Mouse (Mus musculus): ENCODE data around the gene Atp5l. TPM values are rescaled to one million over a fixed set of nuclear protein-coding genes. Genes with fewer than 3 reads are reported as not detected.

The Atp5l gene
- total RNA-seq, 1 experiment = 732 TPM

- peak within 1 kb of the TSS; percentile 56; the same call in 1 of the 2 replicates for H3K27ac ChIP-seq (ENCODE audit: insufficient read depth, low read depth, low read length, poor library complexity, severe bottlenecking)
- TF ChIP-seq MAFK (IDR thresholded peaks at IDR 0.05; ENCODE audit: insufficient read depth, low read depth, low read length) (peak; percentile 23; the same call in 1 of the 2 replicates), ZC3H11A (IDR thresholded peaks at IDR 0.05; ENCODE audit: borderline replicate concordance, low read depth, low read length) (0 out of 2 replicates have a peak, but pooled peaks have one; percentile 14), HCFC1 (IDR thresholded peaks at IDR 0.05; ENCODE audit: borderline replicate concordance, insufficient read depth, low read length) (peak; percentile 87), CHD2 (IDR thresholded peaks at IDR 0.05; ENCODE audit: low read depth, low read length) (no peak)
- in situ Hi-C loops (cut with MboI; ENCODE audit: low sequenced_read_pairs in 2 of 2, unreplicated experiment in 2 of 2) = no loop called here
- peak within 1 kb of the TSS; percentile 85 to 92 for H3K4me3 ChIP-seq (ENCODE audit: insufficient read depth in 1 of 2, low read depth in 1 of 2, low read length in 2 of 2, poor library complexity in 1 of 2, severe bottlenecking in 1 of 2)
- H3K36me3 ChIP-seq (ENCODE audit: control insufficient read depth, insufficient read depth, low read length, poor library complexity, severe bottlenecking) = peaks cover 6% of the 10 kb centered on the region
- peaks cover 0 to 5% of the 10 kb centered on the region in 2 experiments; a peak in 2 of 4 replicates for H3K4me1 ChIP-seq (ENCODE audit: control insufficient read depth in 2 of 2, insufficient read depth in 2 of 2, low read length in 2 of 2, poor library complexity in 1 of 2)
- DNase-seq (ENCODE audit: low read depth, low spot score) = peak; percentile 99
- peak within 1 kb of the TSS; percentile 93 for H3K9ac ChIP-seq (ENCODE audit: insufficient read depth, low read depth, low read length, poor library complexity, severe bottlenecking)
- H3K9me3 ChIP-seq (ENCODE audit: control insufficient read depth, insufficient read depth, low read depth, low read length) = no peaks in the 10 kb centered on the region
These were observed 44.7 kb upstream of the Atp5l start, which contains the start of gene Ube4a for GRCm38 (mm10) chr9:44965126-44965832. Ube4a (minus strand) TSS chr9:44965600.

- Histone ChIP-seq H3K4me1 (ENCODE audit: control insufficient read depth in 2 of 2, insufficient read depth in 2 of 2, low read length in 2 of 2, poor library complexity in 1 of 2) (no peaks in the 10 kb centered on the region), H3K36me3 (ENCODE audit: control insufficient read depth, insufficient read depth, low read length, poor library complexity, severe bottlenecking) (peaks cover 10% of the 10 kb centered on the region), H3K9ac (ENCODE audit: insufficient read depth, low read depth, low read length, poor library complexity, severe bottlenecking) (no peak overlapping the region), H3K9me3 (ENCODE audit: control insufficient read depth, insufficient read depth, low read depth, low read length) (no peaks in the 10 kb centered on the region), H3K27ac (ENCODE audit: insufficient read depth, low read depth, low read length, poor library complexity, severe bottlenecking) (no peak overlapping the region), H3K4me3 (ENCODE audit: insufficient read depth in 1 of 2, low read depth in 1 of 2, low read length in 2 of 2, poor library complexity in 1 of 2, severe bottlenecking in 1 of 2) (no peak overlapping the region)
- no peak for DNase-seq (ENCODE audit: low read depth, low spot score)
- no peak for TF ChIP-seq ZC3H11A (IDR thresholded peaks at IDR 0.05; ENCODE audit: borderline replicate concordance, low read depth, low read length)
- TF ChIP-seq CHD2 (IDR thresholded peaks at IDR 0.05; ENCODE audit: low read depth, low read length) = no peak
- TF ChIP-seq HCFC1 (IDR thresholded peaks at IDR 0.05; ENCODE audit: borderline replicate concordance, insufficient read depth, low read length) = no peak
- no peak for TF ChIP-seq MAFK (IDR thresholded peaks at IDR 0.05; ENCODE audit: insufficient read depth, low read depth, low read length)
- no peak for TF ChIP-seq ZNF384 (IDR thresholded peaks at IDR 0.05; ENCODE audit: low read depth, low read length)
- in situ Hi-C loops (cut with MboI; ENCODE audit: low sequenced_read_pairs in 2 of 2, unreplicated experiment in 2 of 2) = no loop called here
These were observed 33.9 kb upstream of the Atp5l start for GRCm38 (mm10) chr9:44954432-44954831.

DNA sequence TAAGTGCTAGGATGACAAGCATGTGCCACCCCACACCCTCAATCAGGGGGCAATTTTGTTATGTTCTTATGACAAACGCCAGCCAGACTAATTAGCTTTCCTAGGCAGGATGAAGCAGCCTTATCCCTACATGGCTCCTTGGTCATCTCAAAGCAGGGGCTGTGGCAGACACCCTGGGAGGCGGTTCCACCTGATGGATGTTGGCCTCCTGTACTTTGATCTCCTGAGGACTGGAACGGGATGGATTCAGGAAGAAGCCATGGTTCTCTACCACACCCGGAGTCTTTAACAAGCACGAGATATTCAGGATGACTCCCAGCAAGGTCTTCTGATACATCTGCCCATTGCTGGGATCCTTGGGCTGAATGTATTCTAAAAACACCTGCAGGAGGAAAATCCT is 27.3 kb upstream of the Atp5l start:
- Histone ChIP-seq H3K9me3 (ENCODE audit: control insufficient read depth, insufficient read depth, low read depth, low read length) (no peaks in the 10 kb centered on the region), H3K36me3 (ENCODE audit: control insufficient read depth, insufficient read depth, low read length, poor library complexity, severe bottlenecking) (peaks cover 15% of the 10 kb centered on the region), H3K9ac (ENCODE audit: insufficient read depth, low read depth, low read length, poor library complexity, severe bottlenecking) (no peak overlapping the region), H3K4me1 (ENCODE audit: control insufficient read depth in 2 of 2, insufficient read depth in 2 of 2, low read length in 2 of 2, poor library complexity in 1 of 2) (no peaks in the 10 kb centered on the region), H3K27ac (ENCODE audit: insufficient read depth, low read depth, low read length, poor library complexity, severe bottlenecking) (no peak overlapping the region), H3K4me3 (ENCODE audit: insufficient read depth in 1 of 2, low read depth in 1 of 2, low read length in 2 of 2, poor library complexity in 1 of 2, severe bottlenecking in 1 of 2) (no peak overlapping the region)
- in situ Hi-C loops (cut with MboI; ENCODE audit: low sequenced_read_pairs in 2 of 2, unreplicated experiment in 2 of 2) = no loop called here
- DNase-seq (ENCODE audit: low read depth, low spot score) = no peak
- no peak for TF ChIP-seq CHD2 (IDR thresholded peaks at IDR 0.05; ENCODE audit: low read depth, low read length)
- no peak for TF ChIP-seq ZNF384 (IDR thresholded peaks at IDR 0.05; ENCODE audit: low read depth, low read length)
- no peak for TF ChIP-seq ZC3H11A (IDR thresholded peaks at IDR 0.05; ENCODE audit: borderline replicate concordance, low read depth, low read length)
- TF ChIP-seq HCFC1 (IDR thresholded peaks at IDR 0.05; ENCODE audit: borderline replicate concordance, insufficient read depth, low read length) = no peak

GRCm38 (mm10) chr9:44946185-44946695 is 25.7 kb upstream of the Atp5l start:
- Histone ChIP-seq H3K4me1 (ENCODE audit: control insufficient read depth in 2 of 2, insufficient read depth in 2 of 2, low read length in 2 of 2, poor library complexity in 1 of 2) (no peaks in the 10 kb centered on the region), H3K36me3 (ENCODE audit: control insufficient read depth, insufficient read depth, low read length, poor library complexity, severe bottlenecking) (peaks cover 12% of the 10 kb centered on the region), H3K9ac (ENCODE audit: insufficient read depth, low read depth, low read length, poor library complexity, severe bottlenecking) (no peak overlapping the region), H3K4me3 (ENCODE audit: insufficient read depth in 1 of 2, low read depth in 1 of 2, low read length in 2 of 2, poor library complexity in 1 of 2, severe bottlenecking in 1 of 2) (no peak overlapping the region), H3K9me3 (ENCODE audit: control insufficient read depth, insufficient read depth, low read depth, low read length) (no peaks in the 10 kb centered on the region), H3K27ac (ENCODE audit: insufficient read depth, low read depth, low read length, poor library complexity, severe bottlenecking) (no peak overlapping the region)
- no peak for TF ChIP-seq MAFK (IDR thresholded peaks at IDR 0.05; ENCODE audit: insufficient read depth, low read depth, low read length)
- TF ChIP-seq CHD2 (IDR thresholded peaks at IDR 0.05; ENCODE audit: low read depth, low read length) = no peak
- no peak for TF ChIP-seq HCFC1 (IDR thresholded peaks at IDR 0.05; ENCODE audit: borderline replicate concordance, insufficient read depth, low read length)
- TF ChIP-seq ZNF384 (IDR thresholded peaks at IDR 0.05; ENCODE audit: low read depth, low read length) = no peak
- no peak for TF ChIP-seq ZC3H11A (IDR thresholded peaks at IDR 0.05; ENCODE audit: borderline replicate concordance, low read depth, low read length)
- no peak for DNase-seq (ENCODE audit: low read depth, low spot score)
- in situ Hi-C loops (cut with MboI; ENCODE audit: low sequenced_read_pairs in 2 of 2, unreplicated experiment in 2 of 2) = no loop called here

All from ES-E14 (cell line).